Mouse (Mus musculus) heart, embryonic 12.5 days (tissue): ENCODE measurements around the gene Pip5k1a. TPM values are rescaled to one million over a fixed set of nuclear protein-coding genes. Genes with fewer than 3 reads are reported as not detected.

Source experiments
- ATAC-seq: fragments of 200-750 bp; cut with Nextera tagmentation; 2 replicates; pipeline ENCODE4 v1.8.0; 2017; ENCODE audit warnings: moderate TSS enrichment, moderate library complexity; ENCODE audit not compliant: insufficient number of reproducible peaks, low FRiP score
- H3K27ac ChIP-seq: fragments of 300-500 bp; sonication (generic); 2 replicates; pipeline ENCODE4 v1.5.1; 2016; ENCODE audit warnings: mild to moderate bottlenecking, moderate library complexity; ENCODE audit not compliant: poor library complexity, severe bottlenecking
- H3K27me3 ChIP-seq: fragments of 300-500 bp; sonication (generic); replicated peaks from 2 replicates; pipeline ENCODE4 v1.6.1; 2016; ENCODE audit warnings: mild to moderate bottlenecking, moderate library complexity
- H3K36me3 ChIP-seq: fragments of 300-500 bp; sonication (generic); 2 replicates; pipeline ENCODE4 v1.6.1; 2016; ENCODE audit warnings: mild to moderate bottlenecking, moderate library complexity
- H3K4me1 ChIP-seq: fragments of 300-500 bp; sonication (generic); replicated peaks from 2 replicates; pipeline ENCODE4 v1.6.1; 2016; ENCODE audit warnings: mild to moderate bottlenecking
- H3K4me2 ChIP-seq: fragments of 300-500 bp; sonication (generic); 2 replicates; pipeline ENCODE4 v1.6.1; 2016; ENCODE audit warnings: mild to moderate bottlenecking, moderate library complexity
- H3K4me3 ChIP-seq: fragments of 300-500 bp; sonication (generic); 2 replicates; pipeline ENCODE4 v1.5.1; 2016; ENCODE audit warnings: mild to moderate bottlenecking
- H3K9ac ChIP-seq: fragments of 300-500 bp; sonication (generic); 2 replicates; pipeline ENCODE4 v1.6.1; 2016; ENCODE audit warnings: mild to moderate bottlenecking, moderate library complexity
- H3K9me3 ChIP-seq: fragments of 300-500 bp; sonication (generic); replicated peaks from 2 replicates; pipeline ENCODE4 v1.6.1; 2016; ENCODE audit warnings: mild to moderate bottlenecking, moderate library complexity
- WGBS: fragments of 180-500 bp; shearing (Covaris S2); methylation state at CpG from one replicate; pipeline ENCODE4 v1.1.7; 2016; 5-methylcytosine and 5-hydroxymethylcytosine counted together
- microRNA-seq: library from miRNA; unstranded; fragments of <30 nt; microRNA quantifications from one replicate; pipeline ENCODE4, GENCODE M21; 2017
- polyA plus RNA-seq: library from polyadenylated mRNA; unstranded; fragments of >200 nt; fragmentation: Nextera tagmentation; extraction: Ambion mirVana; gene quantifications from 2 replicates; pipeline ENCODE4 v1.2.1, GENCODE M21; 2016

Pip5k1a gene
- polyA plus RNA-seq, 1 experiment from 2014 or later, result 18.2 TPM

DNA sequence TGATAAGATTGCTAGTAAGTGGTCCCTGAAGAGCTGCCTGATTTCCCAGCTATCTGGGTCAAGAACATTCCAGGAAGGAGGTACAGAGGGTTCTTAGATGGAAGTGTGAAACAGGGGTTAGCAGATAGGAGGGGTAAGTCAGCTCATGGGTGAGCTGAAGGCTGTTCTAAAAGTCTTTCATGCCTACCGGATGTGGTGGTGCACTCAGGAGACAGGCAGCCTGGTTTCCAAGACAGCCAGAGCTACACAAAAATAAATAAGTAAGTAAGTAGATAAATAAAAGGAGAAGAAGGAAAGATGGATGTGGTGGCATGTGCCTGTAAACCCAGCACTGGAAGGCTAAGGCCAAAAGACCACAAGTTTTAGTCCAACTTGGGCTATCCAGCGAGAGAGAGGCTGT lies 88.0 kb downstream of the Pip5k1a start:
- H3K4me2 ChIP-seq, result no peak overlapping the region
- H3K9ac ChIP-seq, result no peak overlapping the region
- peaks cover 21% of the 10 kb centered on the region for H3K4me1 ChIP-seq
- no peak overlapping the region for H3K4me3 ChIP-seq
- H3K36me3 ChIP-seq, result 0 out of 2 replicates have a peak, but pooled peaks cover 3% of the 10 kb centered on the region
- no peak overlapping the region for H3K27ac ChIP-seq
- ATAC-seq, result no peak
- H3K9me3 ChIP-seq, result no peaks in the 10 kb centered on the region
- no peaks in the 10 kb centered on the region for H3K27me3 ChIP-seq
- WGBS, result 74% methylated on average over 2 of the region's 2 CpGs

DNA sequence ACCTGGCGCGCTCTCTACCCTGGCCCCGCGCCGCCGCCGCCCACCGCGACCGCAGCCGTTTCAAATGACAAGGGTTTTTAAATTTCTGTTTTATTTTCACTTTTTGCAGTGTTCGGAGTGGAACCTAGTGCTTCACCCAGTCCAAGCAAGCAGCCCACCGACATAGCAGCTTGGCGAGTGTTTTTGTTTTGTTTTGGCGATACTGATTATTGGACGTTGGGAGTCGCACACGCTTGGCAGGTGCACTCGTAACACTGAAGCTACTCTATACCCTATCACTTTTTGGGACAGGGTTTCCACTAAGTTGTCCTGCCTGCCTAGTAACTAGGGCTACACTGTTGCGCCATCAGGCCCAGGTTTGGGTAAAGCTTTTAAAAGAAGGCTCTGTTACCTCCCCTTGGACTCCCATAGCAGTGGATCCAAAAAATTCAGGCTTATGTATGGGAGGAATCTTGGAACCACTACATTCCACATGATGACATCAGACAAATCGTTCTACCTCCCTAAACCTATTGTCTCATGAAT lies 90.1 kb downstream of the Pip5k1a start:
- H3K4me2 ChIP-seq, result peak overlapping the region; percentile 97
- H3K4me3 ChIP-seq, result peak overlapping the region; percentile 83
- no peak for ATAC-seq
- H3K9me3 ChIP-seq, result no peaks in the 10 kb centered on the region
- peak overlapping the region; percentile 73 for H3K9ac ChIP-seq
- peaks cover 9% of the 10 kb centered on the region for H3K36me3 ChIP-seq
- 5% methylated on average over 21 of the region's 21 CpGs for WGBS
- H3K27ac ChIP-seq, result peak overlapping the region; percentile 86
- H3K4me1 ChIP-seq, result peaks cover 26% of the 10 kb centered on the region
- H3K27me3 ChIP-seq, result no peaks in the 10 kb centered on the region

DNA sequence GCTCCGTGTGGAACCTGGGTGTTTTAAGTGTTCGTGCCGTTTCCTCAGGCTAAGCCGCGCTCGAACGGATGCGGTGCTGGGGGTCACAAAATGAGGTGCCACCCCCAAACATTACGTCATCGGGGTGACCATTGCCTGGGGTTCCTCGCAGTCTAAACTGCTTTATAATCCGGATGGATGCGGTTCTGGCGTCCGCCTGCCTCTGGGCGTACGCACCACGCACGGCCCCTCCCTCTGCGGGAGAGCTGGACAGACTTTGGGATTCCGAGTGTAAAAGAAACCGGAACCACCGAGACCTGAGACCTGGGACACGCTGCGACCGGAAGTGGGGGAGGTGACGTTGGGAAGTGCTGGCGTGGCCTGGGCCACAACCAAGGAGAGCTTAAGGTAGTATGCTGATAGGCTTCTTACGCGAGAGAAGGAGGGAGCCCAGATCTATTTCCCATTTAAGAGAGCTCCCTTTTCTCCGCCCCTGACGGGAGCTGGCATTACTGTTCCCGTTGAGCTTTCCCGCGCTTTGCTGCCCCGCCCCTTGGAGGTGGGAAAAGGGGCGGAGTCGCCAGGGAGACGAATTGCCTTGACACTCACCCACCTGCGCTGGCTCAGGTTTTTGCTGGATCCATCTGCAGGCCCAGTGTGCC lies 90.7 kb downstream of the Pip5k1a start:
- Histone ChIP-seq H3K27ac (peak overlapping the region; percentile 86), H3K4me3 (peak overlapping the region; percentile 83), H3K4me2 (peak overlapping the region; percentile 97), H3K9ac (peak overlapping the region; percentile 73), H3K27me3 (no peaks in the 10 kb centered on the region), H3K4me1 (peaks cover 26% of the 10 kb centered on the region), H3K36me3 (peaks cover 15% of the 10 kb centered on the region), H3K9me3 (no peaks in the 10 kb centered on the region)
- peak; percentile 70 for ATAC-seq
- under 1% methylated on average over 40 of the region's 40 CpGs for WGBS

DNA sequence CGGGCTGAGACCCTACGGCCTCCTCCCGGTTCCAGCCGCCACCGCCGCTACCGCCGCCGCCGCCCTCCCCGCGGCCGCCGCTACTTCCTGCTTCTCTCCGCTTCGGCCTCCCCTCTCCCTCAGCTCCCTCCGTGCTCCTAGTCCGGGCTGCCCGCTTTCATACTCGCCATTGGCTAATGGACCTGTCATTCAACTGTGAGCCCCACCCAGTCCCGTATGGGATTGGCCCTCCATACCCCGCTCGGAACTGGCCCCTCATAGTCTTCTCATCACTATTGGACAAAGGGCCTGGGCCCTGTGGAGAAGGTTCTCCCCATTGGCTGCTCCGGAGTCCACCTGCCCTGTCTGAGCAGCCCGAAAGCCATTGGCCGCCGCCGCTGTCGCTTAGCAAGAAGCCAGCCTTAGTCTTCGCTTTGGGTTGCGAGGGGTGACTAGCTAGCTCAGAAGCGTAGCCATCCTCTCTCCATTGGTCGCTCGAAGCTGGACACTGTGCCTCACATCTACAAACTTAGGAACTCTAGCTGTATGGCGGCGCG lies 91.3 kb downstream of the Pip5k1a start, which contains the start of gene Zfp687:
TSS of gene Zfp687 (minus strand) at position 112 of the 536 bp plus-strand sequence.
- Histone ChIP-seq H3K9me3 (no peaks in the 10 kb centered on the region), H3K27ac (peak within 1 kb of the TSS; percentile 90), H3K4me3 (peak within 1 kb of the TSS; percentile 83), H3K36me3 (peaks cover 21% of the 10 kb centered on the region), H3K27me3 (no peaks in the 10 kb centered on the region), H3K9ac (peak within 1 kb of the TSS; percentile 84), H3K4me1 (peaks cover 26% of the 10 kb centered on the region), H3K4me2 (peak within 1 kb of the TSS; percentile 97)
- ATAC-seq, result peak; percentile 98
- 1% methylated on average over 37 of the region's 37 CpGs for WGBS

DNA sequence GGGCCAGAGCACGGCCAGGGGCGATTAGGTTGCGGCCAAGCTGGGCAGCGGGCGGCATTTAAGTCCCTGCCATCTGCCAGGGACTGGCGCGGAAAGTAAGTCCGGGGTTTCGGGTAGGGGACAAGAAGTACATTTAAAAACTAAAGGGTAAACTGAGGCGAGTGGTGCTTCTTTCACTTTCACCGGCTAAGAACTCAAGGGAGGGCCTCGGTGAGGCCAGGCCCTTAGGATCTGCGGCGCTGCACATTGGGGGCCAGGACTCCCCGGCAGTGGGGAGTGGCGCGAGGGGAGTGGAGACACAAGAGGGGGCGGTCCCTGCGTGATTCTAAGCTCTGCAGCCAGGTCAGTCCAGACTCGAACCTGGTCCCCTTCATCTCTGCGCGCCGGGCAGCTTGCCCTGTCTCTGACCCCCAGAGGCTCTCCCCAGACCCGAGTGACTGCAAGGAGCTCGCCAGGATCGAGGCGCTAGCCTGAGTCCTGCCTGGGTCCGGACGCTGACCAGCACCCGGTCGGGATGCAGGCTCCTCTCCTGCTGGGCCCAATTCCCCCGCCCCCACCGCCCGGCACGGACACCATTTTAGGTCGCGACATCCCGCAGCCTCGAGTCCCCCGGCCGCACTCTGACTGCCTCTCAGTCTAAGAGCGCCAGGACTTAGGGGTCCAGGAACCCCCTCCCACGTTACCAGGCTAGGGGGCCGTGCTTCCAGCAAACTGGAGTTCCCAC lies 92.1 kb downstream of the Pip5k1a start:
- ATAC-seq, result peak; percentile 3
- peak overlapping the region; percentile 90 for H3K27ac ChIP-seq
- H3K27me3 ChIP-seq, result no peaks in the 10 kb centered on the region
- peak overlapping the region; percentile 97 for H3K4me2 ChIP-seq
- under 1% methylated on average over 44 of the region's 44 CpGs for WGBS
- peaks cover 26% of the 10 kb centered on the region for H3K36me3 ChIP-seq
- H3K4me3 ChIP-seq, result peak overlapping the region; percentile 83
- H3K9me3 ChIP-seq, result no peaks in the 10 kb centered on the region
- peak overlapping the region; percentile 84 for H3K9ac ChIP-seq
- peaks cover 26% of the 10 kb centered on the region for H3K4me1 ChIP-seq

DNA sequence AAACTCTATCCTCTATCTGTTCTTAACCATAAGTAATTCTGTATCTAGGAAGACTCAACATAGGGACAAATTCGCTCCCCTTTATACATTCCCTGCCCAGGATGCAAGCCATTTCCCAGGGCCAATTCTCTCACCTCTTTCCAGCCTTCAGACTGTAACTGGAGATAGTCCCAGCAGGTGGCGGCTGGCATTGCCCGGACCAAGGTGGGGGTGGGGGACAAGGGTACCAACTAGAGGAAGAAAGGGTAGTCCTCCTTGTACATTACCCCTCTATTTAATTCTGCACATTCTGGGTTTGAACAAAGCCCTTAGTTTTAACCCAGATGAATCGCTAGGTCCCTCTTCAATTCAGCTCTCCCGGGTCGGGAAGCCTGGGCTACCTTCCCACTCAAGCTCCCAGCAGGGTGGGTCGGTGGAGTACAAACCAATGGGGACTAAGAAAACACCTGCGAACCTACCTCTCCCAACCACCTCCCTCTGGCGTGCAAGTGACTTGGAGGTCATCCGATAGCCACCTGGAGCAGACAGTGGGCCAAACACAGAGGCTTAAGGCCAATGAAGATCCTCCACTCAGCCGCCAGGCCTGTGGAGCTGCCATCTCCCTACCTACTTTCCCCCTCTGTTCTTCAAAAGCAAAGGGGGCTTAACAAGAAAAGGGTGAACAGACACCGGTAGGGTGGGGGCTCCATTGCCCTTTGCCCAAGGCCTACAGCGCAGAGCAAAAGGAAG lies 92.9 kb downstream of the Pip5k1a start:
- no peak for ATAC-seq
- peak overlapping the region; percentile 83 for H3K4me3 ChIP-seq
- peak overlapping the region; percentile 97 for H3K4me2 ChIP-seq
- no peaks in the 10 kb centered on the region for H3K9me3 ChIP-seq
- peak overlapping the region; percentile 90; the same call in 1 of the 2 replicates for H3K27ac ChIP-seq
- H3K36me3 ChIP-seq, result peaks cover 33% of the 10 kb centered on the region
- H3K9ac ChIP-seq, result peak overlapping the region; percentile 84
- 16% methylated on average over 13 of the region's 13 CpGs for WGBS
- no peaks in the 10 kb centered on the region for H3K27me3 ChIP-seq
- peaks cover 26% of the 10 kb centered on the region for H3K4me1 ChIP-seq

DNA sequence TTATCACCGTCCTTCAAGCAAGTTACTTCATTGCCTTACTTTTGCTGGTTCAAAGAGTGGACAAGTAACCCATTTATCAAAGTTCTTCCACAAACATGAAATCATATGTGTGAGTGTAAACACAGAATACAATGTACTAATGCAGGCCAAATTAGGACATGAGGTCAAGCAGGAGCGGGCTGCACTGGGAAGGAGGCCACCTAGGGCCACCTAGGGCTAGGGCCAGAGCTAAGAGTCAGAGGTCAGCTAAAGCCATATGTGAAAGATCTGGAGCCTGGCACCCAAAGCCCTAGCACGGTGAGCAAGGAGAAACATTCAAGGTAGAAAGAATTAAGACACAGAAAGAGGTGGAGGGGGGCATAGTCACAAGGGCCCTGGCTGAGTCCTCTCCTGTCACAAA lies 93.7 kb downstream of the Pip5k1a start:
- Histone ChIP-seq H3K27me3 (no peaks in the 10 kb centered on the region), H3K9ac (no peak overlapping the region), H3K4me3 (no peak overlapping the region), H3K4me2 (peak overlapping the region; percentile 97), H3K27ac (no peak overlapping the region), H3K36me3 (peaks cover 42% of the 10 kb centered on the region), H3K4me1 (peaks cover 23% of the 10 kb centered on the region), H3K9me3 (no peaks in the 10 kb centered on the region)
- no peak for ATAC-seq
- WGBS, result 92% methylated on average over 3 of the region's 3 CpGs

DNA sequence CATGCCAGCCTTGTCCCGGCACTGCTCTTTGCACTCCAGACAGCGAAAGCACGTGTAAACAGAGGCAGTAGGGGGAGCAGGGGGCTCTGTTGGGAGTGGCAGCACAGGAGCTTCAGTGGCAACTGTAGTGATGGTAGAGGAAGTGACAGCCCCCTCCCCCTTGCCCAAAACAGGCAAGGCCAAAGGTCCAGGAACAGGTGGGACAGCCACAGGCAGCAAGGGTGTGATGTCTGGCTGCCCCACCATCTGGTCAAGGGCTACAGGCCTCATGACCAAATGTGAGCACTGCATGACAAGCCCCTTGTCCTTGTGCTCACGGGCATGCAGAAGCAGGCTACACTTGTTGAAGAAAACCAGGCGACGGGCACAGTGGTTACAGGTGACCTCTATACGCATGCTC lies 96.3 kb downstream of the Pip5k1a start:
- no peaks in the 10 kb centered on the region for H3K9me3 ChIP-seq
- WGBS, result 83% methylated on average over 7 of the region's 7 CpGs
- H3K36me3 ChIP-seq, result peaks cover 66% of the 10 kb centered on the region
- no peak overlapping the region for H3K4me3 ChIP-seq
- no peak overlapping the region for H3K4me2 ChIP-seq
- ATAC-seq, result no peak
- no peaks in the 10 kb centered on the region for H3K27me3 ChIP-seq
- H3K4me1 ChIP-seq, result peaks cover 14% of the 10 kb centered on the region
- H3K27ac ChIP-seq, result no peak overlapping the region
- H3K9ac ChIP-seq, result no peak overlapping the region

Small RNA genes within 50 kb of the gene (microRNA-seq; reads per million reads assigned to microRNA genes)
- not detected for gene Mir8099-1

Other genes with a start within 250 kb of the Pip5k1a start
- gene Psmb4, start 220.0 kb downstream of the Pip5k1a start, polyA plus RNA-seq, result 232 and 235 TPM in 2 replicates
- 42.3 and 43.9 TPM in 2 replicates for gene Selenbp1, start 173.9 kb downstream of the Pip5k1a start, polyA plus RNA-seq
- gene Rfx5, start 152.9 kb downstream of the Pip5k1a start, polyA plus RNA-seq, result 8.7 and 9.5 TPM in 2 replicates
- gene Pi4kb, start 132.2 kb downstream of the Pip5k1a start, polyA plus RNA-seq, result 18.0 and 20.3 TPM in 2 replicates
- gene Zfp687, start 91.5 kb downstream of the Pip5k1a start, polyA plus RNA-seq, result 23.2 and 25.6 TPM in 2 replicates
- 199 and 214 TPM in 2 replicates for gene Psmd4, start 64.3 kb downstream of the Pip5k1a start, polyA plus RNA-seq
- 96.7 and 103 TPM in 2 replicates for gene Vps72, start 4.1 kb upstream of the Pip5k1a start, polyA plus RNA-seq
- gene Tmod4, start 17.5 kb upstream of the Pip5k1a start, polyA plus RNA-seq, result 0.59 and 0.69 TPM in 2 replicates
- gene Scnm1, start 27.1 kb upstream of the Pip5k1a start, polyA plus RNA-seq, result 48.6 and 52.7 TPM in 2 replicates
- gene Lysmd1, start 27.2 kb upstream of the Pip5k1a start, polyA plus RNA-seq, result 8.1 and 9.1 TPM in 2 replicates
- gene Tnfaip8l2, start 35.4 kb upstream of the Pip5k1a start, polyA plus RNA-seq, result 0.62 and 0.91 TPM in 2 replicates
- 3.6 and 5.5 TPM in 2 replicates for gene Sema6c, start 53.5 kb upstream of the Pip5k1a start, polyA plus RNA-seq
- 7.7 and 8.9 TPM in 2 replicates for gene Gabpb2, start 111.0 kb upstream of the Pip5k1a start, polyA plus RNA-seq
- 60.9 and 62.1 TPM in 2 replicates for gene Cdc42se1, start 121.8 kb upstream of the Pip5k1a start, polyA plus RNA-seq
- 12.8 and 13.6 TPM in 2 replicates for gene Mllt11, start 125.2 kb upstream of the Pip5k1a start, polyA plus RNA-seq
- gene Gm128, start 134.7 kb upstream of the Pip5k1a start, polyA plus RNA-seq, result 0.53 and 0.64 TPM in 2 replicates
- not detected in 2 replicates for gene Bnipl, start 144.3 kb upstream of the Pip5k1a start, polyA plus RNA-seq
- gene Mindy1, start 174.4 kb upstream of the Pip5k1a start, polyA plus RNA-seq, result 26.9 and 29.7 TPM in 2 replicates
- 29.5 and 31.7 TPM in 2 replicates for gene Prune1, start 175.1 kb upstream of the Pip5k1a start, polyA plus RNA-seq
- gene Anxa9, start 200.2 kb upstream of the Pip5k1a start, polyA plus RNA-seq, result 1.2 and 1.7 TPM in 2 replicates
- gene Cers2, start 207.9 kb upstream of the Pip5k1a start, polyA plus RNA-seq, result 136 and 137 TPM in 2 replicates